Mouse (Mus musculus) adipose tissue, adult 10 weeks (tissue): Measurements from ENCODE around the gene Yaf2. TPM values are rescaled to one million over a fixed set of nuclear protein-coding genes. Genes with fewer than 3 reads are reported as not detected.

Experiments used
- polyA plus RNA-seq: library from polyadenylated mRNA; stranded (reverse); fragments of 350-450 nt; fragmentation: Illumina TruSeq; extraction: RNeasy Lipid Tissue Mini Kit (QIAGEN cat#74804); gene quantifications from one replicate; pipeline ENCODE4 v1.2.3, GENCODE M21; 2014; ENCODE audit warnings: low read depth, low replicate concordance

The Yaf2 gene
- polyA plus RNA-seq: 27.4 TPM

GRCm38 (mm10) chr15:93336925-93337761 is at the start of gene Yaf2:
Yaf2 (minus strand) TSS chr15:93336935.

GRCm38 (mm10) chr15:93274679-93275583 is 61.8 kb downstream of the Yaf2 start, which contains the start of gene Gxylt1:
Gxylt1 (minus strand) TSS chr15:93275179.

Other genes starting within 250 kb of the Yaf2 start
- 9.6 TPM for gene Gxylt1, start 61.8 kb downstream of the Yaf2 start, polyA plus RNA-seq
- 107 TPM for gene Zcrb1, start 61.4 kb upstream of the Yaf2 start, polyA plus RNA-seq
- gene Pphln1, start 61.4 kb upstream of the Yaf2 start, polyA plus RNA-seq: 25.3 TPM